Mouse (Mus musculus) hindbrain, embryonic 11.5 days (tissue): Measurements from ENCODE around the gene Cul4a. TPM values are rescaled to one million over a fixed set of nuclear protein-coding genes. Genes with fewer than 3 reads are reported as not detected.
"Not testable (repeated sequence)": the region's sequence is repeated elsewhere in the genome, so short reads cannot be mapped to it uniquely, and the experiment has no call there.

Source experiments
- ATAC-seq: fragments of 200-750 bp; cut with Nextera tagmentation; 2 replicates; pipeline ENCODE4 v1.8.0; 2017; ENCODE audit warnings: mild to moderate bottlenecking, moderate TSS enrichment, moderate library complexity; ENCODE audit not compliant: low FRiP score
- DNase-seq: peaks from one replicate; pipeline ENCODE4 v3.0.0-alpha.2; 2015; ENCODE audit warnings: low spot score
- H3K27ac ChIP-seq: fragments of 300-500 bp; sonication (generic); 2 replicates; pipeline ENCODE4 v1.5.1; 2014; ENCODE audit warnings: mild to moderate bottlenecking, low read depth, low read length
- H3K27me3 ChIP-seq: fragments of 300-500 bp; sonication (generic); 2 replicates; pipeline ENCODE4 v1.6.1; 2014; ENCODE audit warnings: mild to moderate bottlenecking, low read length, moderate library complexity, mixed read lengths; ENCODE audit not compliant: control insufficient read depth, insufficient read depth
- H3K36me3 ChIP-seq: fragments of 300-500 bp; sonication (generic); 2 replicates; pipeline ENCODE4 v1.6.1; 2014; ENCODE audit warnings: mild to moderate bottlenecking, low read length, moderate library complexity, mixed read lengths; ENCODE audit not compliant: control insufficient read depth, insufficient read depth
- H3K4me1 ChIP-seq: fragments of 300-500 bp; sonication (generic); replicated peaks from 2 replicates; pipeline ENCODE4 v1.6.1; 2014; ENCODE audit warnings: low read length, mixed read lengths; ENCODE audit not compliant: control insufficient read depth, insufficient read depth
- H3K4me2 ChIP-seq: fragments of 300-500 bp; sonication (generic); replicated peaks from 2 replicates; pipeline ENCODE4 v1.6.1; 2014; ENCODE audit warnings: mild to moderate bottlenecking, low read depth, low read length
- H3K4me3 ChIP-seq: fragments of 300-500 bp; sonication (generic); 2 replicates; pipeline ENCODE4 v1.5.1; 2014; ENCODE audit warnings: low read depth, low read length
- H3K9ac ChIP-seq: fragments of 300-500 bp; sonication (generic); 2 replicates; pipeline ENCODE4 v1.6.1; 2014; ENCODE audit warnings: low read depth, low read length
- H3K9me3 ChIP-seq: fragments of 300-500 bp; sonication (generic); 2 replicates; pipeline ENCODE4 v1.6.1; 2016; ENCODE audit warnings: low read length; ENCODE audit not compliant: control insufficient read depth
- WGBS: fragments of 180-500 bp; shearing (Covaris S2); extraction: QIAGEN DNeasy Blood & Tissue Kit; methylation state at CpG from one replicate; pipeline ENCODE4 v1.1.7; 2014; 5-methylcytosine and 5-hydroxymethylcytosine counted together
- polyA plus RNA-seq: library from polyadenylated mRNA; unstranded; fragments of >200 nt; fragmentation: Nextera tagmentation; extraction: Ambion mirVana; gene quantifications from 2 replicates; pipeline ENCODE4 v1.2.1, GENCODE M21; 2014

Cul4a gene
- polyA plus RNA-seq, 1 experiment from 2014 or later: 83.5 TPM

DNA sequence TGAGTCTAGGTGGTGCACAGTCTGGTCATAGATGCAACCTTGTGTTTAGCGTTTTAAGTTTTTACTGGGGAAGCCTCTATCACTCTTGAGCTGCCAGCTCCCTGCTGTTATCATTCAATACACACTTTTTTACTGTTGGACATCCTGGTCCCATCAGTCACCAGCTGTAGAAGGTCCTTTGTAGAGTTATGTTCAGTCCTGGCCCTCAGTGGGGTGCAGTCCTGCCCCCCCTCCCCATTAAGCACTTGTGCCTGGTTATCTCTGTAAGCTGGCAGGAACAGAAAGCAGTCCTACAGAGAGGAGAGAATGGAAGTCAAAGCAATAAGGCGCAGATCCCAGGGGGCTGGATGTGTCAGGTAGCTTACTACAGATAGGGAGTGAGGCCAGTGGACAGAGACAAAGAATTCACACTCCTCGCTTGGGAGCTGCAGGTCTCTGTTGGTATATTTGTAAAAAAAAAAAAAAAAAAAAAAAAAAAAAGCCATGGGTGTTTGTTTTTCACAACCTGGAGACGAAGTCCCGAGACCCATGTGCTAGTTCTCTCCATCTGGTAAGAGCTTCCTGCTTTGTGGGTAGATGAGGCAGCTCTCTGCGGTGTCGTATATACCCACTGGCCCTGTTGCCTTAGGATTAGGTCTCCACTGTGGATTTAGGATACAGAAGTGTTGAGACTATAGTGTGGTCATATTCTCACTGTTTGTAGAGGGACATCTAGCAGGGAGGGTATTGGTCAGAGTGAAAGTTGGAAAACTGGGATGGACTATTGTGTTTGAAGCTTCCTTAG is 15.7 kb downstream of the Cul4a start:
- Histone ChIP-seq H3K4me2 (no peak overlapping the region), H3K27ac (no peak overlapping the region), H3K4me1 (no peaks in the 10 kb centered on the region), H3K4me3 (no peak overlapping the region), H3K9me3 (no peaks in the 10 kb centered on the region), H3K9ac (no peak overlapping the region), H3K36me3 (0 out of 2 replicates have a peak, but pooled peaks cover 4% of the 10 kb centered on the region), H3K27me3 (no peaks in the 10 kb centered on the region)
- DNase-seq (no peak), ATAC-seq (no peak)
- WGBS: 85% methylated on average over 7 of the region's 7 CpGs

DNA sequence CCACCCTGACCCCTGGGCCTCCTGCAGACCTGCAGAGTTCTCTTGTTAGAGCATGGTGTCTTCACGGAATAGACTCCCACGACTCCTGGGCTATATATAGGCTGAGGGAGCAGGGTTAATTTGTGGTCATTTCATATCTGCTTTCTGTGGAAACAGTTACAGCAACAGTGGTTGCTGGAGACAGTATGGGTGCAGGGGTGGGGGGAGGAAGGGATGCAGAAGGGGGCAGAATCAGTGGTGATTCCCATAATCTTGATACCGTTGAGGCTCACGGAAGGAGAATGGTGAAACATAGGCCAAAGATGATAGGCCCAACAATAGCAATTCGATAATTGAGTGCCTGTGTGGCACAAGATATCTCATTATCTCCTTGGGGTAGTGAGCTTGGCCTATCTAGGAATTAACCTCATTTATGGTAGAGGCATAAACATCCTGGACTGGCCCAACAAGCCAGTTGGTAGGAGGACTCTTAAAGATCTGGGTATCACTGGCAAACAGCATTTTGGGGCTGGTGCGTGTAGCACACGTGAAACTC is 17.5 kb downstream of the Cul4a start:
- H3K9ac ChIP-seq: no peak overlapping the region
- H3K36me3 ChIP-seq: 0 out of 2 replicates have a peak, but pooled peaks cover 7% of the 10 kb centered on the region
- H3K27me3 ChIP-seq: no peaks in the 10 kb centered on the region
- H3K9me3 ChIP-seq: no peaks in the 10 kb centered on the region
- DNase-seq (no peak), ATAC-seq (no peak)
- H3K27ac ChIP-seq: no peak overlapping the region
- no peaks in the 10 kb centered on the region for H3K4me1 ChIP-seq
- WGBS: 96% methylated on average over 7 of the region's 7 CpGs
- H3K4me3 ChIP-seq: no peak overlapping the region
- no peak overlapping the region for H3K4me2 ChIP-seq

DNA sequence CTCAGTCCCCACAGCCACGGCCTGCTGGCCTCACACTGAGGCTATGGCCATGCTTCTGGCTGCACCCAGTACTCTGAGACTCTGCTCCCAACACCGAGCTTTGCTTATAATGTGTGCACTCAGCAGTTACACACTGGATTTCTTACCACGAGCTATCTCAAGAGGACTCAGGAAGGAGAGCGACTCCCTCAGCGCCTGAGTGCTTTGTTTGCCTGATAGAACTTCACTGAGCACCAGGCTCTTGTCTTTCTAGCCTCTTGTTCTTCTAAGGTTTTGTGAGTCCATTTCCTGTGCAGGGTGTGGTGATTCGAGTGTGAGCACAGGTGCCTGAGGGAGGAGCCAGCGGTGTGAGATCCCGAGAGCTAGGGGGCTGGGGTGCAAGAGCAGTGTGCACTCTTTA is 19.5 kb downstream of the Cul4a start:
- Histone ChIP-seq H3K27ac (no peak overlapping the region), H3K36me3 (0 out of 2 replicates have a peak, but pooled peaks cover 7% of the 10 kb centered on the region), H3K4me3 (no peak overlapping the region), H3K4me1 (no peaks in the 10 kb centered on the region), H3K27me3 (no peaks in the 10 kb centered on the region), H3K9me3 (no peaks in the 10 kb centered on the region), H3K4me2 (no peak overlapping the region), H3K9ac (no peak overlapping the region)
- 92% methylated on average over 8 of the region's 8 CpGs for WGBS
- DNase-seq (no peak), ATAC-seq (no peak)

DNA sequence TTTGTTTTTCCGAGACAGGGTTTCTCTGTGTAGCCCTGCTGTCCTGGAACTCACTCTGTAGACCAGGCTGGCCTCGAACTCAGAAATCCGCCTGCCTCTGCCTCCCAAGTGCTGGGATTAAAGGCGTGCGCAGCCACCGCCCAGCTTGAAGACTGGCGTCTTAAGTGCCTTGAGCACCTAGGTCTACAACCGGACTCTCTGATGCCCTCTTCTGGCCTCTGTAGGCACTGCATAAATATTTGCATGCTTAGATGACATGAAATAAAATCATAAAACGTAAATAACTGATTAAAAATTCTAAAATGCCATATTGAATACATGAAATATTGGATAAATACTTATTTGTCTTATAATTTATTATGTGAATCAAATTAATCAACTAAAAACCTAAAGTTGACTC is 26.8 kb downstream of the Cul4a start:
- not testable (repeated sequence) for H3K4me1 ChIP-seq, H3K9me3 ChIP-seq, ATAC-seq

DNA sequence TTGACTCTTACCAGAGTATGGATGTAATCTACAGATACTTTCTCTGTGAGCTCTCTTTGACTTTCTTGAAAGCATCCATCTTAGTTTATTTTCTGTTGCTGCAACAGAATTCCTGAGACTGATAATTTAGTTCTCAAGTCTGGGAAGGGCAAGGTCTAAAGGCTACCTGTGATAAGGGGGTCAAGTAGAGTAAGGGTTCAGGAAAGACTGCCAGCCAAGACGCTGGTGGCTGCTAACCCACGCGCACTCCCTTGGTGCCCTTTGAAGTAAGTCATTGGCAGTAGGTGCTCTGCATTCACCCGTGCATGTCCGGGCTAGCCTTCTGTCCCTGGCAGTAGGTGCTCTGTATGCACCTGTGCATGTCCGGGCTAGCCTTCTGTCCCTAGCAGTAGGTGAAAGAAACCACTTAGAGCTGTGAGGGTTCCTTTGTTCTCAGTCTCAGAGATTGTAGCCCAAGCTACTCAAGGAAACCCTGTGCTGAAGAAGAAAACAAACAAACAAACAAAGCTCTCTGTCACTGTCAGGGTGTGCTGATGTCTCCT is 34.3 kb downstream of the Cul4a start:
- ATAC-seq (no peak), DNase-seq (no peak)
- Histone ChIP-seq H3K27ac (no peak overlapping the region), H3K27me3 (no peaks in the 10 kb centered on the region), H3K4me2 (no peak overlapping the region), H3K4me3 (no peak overlapping the region), H3K4me1 (no peaks in the 10 kb centered on the region), H3K9me3 (no peaks in the 10 kb centered on the region), H3K9ac (no peak overlapping the region), H3K36me3 (peaks cover 25% of the 10 kb centered on the region)
- WGBS: 91% methylated on average over 6 of the region's 6 CpGs

More for the DNA sequence above, 26.8 kb downstream of the Cul4a start:
- DNase-seq: peak; percentile 74
- H3K4me3 ChIP-seq, H3K27me3 ChIP-seq, H3K27ac ChIP-seq, H3K4me2 ChIP-seq, H3K9ac ChIP-seq: not testable (repeated sequence)
- peaks cover 13% of the 10 kb centered on the region for H3K36me3 ChIP-seq
- 70% methylated on average over 9 of the region's 9 CpGs for WGBS

DNA sequence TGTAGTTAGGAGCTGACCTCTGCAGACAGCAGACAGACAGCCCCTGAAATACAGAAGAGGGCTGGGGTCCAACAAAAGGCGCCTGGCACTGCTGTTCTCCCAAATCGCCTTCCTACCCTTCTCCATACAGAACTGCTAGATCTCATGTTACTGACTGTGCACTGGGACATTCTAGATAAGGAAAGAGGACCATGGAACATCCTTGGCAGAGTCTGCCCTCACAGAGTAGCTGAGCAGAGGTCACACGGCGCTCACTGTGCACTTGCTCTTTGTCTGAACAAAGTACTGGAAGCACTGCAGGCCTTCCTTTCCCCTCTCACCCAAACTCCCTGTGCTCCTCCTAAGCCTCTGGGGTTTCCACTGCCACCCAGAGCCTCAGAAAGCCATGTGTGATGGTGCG is 36.3 kb downstream of the Cul4a start:
- Histone ChIP-seq H3K27me3 (no peaks in the 10 kb centered on the region), H3K9me3 (no peaks in the 10 kb centered on the region), H3K4me1 (no peaks in the 10 kb centered on the region), H3K4me2 (no peak overlapping the region), H3K36me3 (peaks cover 24% of the 10 kb centered on the region), H3K27ac (no peak overlapping the region), H3K4me3 (no peak overlapping the region), H3K9ac (no peak overlapping the region)
- no peak for ATAC-seq
- DNase-seq: no peak
- WGBS: 94% methylated on average over 5 of the region's 5 CpGs

DNA sequence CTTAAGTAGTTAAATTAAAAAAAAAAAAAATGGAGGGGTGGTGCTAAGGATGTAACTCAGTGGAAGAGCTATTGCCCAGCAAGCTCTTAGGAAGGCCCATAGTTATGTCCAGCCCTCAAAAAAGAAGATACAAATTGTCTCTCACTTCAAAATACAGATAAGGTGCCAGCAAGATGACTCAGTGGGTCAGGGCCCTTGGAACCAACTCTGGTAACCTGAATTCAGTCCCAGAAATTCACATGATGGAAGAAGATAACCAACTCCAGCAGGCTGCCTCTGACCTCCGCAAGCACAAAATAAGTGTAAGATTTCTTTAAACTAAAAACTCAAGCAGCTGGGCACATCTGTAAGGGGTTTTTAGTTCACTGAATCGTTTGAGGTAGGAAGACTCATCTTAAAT is 43.1 kb downstream of the Cul4a start:
- Histone ChIP-seq H3K4me1 (no peaks in the 10 kb centered on the region), H3K27me3 (no peaks in the 10 kb centered on the region), H3K9ac (no peak overlapping the region), H3K9me3 (no peaks in the 10 kb centered on the region), H3K36me3 (peaks cover 4% of the 10 kb centered on the region), H3K27ac (no peak overlapping the region), H3K4me2 (no peak overlapping the region), H3K4me3 (no peak overlapping the region)
- 91% methylated on average over 2 of the region's 2 CpGs for WGBS
- DNase-seq: no peak
- ATAC-seq: no peak

DNA sequence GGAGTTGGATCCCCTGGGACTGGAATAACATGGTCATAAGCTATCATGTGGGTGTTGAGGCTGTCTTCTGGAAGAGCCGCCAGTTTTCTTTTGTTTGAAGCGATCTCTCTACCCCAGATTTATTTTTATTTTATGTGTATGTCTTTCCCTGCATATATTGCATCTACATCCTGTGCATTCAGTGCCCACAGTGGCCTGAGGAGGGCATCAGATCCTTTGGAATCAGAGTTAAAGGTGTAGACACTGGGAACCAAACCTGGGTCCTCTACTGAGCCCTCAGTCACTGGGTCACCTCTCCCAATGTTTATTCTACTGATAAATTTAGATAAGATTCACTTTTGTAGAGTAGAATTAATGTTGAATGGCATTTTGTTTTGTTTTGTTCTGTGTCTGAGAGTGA is 43.9 kb downstream of the Cul4a start:
- H3K9me3 ChIP-seq: no peaks in the 10 kb centered on the region
- WGBS: 96% methylated on average over 2 of the region's 2 CpGs
- no peaks in the 10 kb centered on the region for H3K27me3 ChIP-seq
- no peak overlapping the region for H3K27ac ChIP-seq
- no peak overlapping the region for H3K4me3 ChIP-seq
- ATAC-seq: no peak
- no peak overlapping the region for H3K9ac ChIP-seq
- H3K4me1 ChIP-seq: no peaks in the 10 kb centered on the region
- DNase-seq: no peak
- no peak overlapping the region for H3K4me2 ChIP-seq
- H3K36me3 ChIP-seq: peaks cover 4% of the 10 kb centered on the region

DNA sequence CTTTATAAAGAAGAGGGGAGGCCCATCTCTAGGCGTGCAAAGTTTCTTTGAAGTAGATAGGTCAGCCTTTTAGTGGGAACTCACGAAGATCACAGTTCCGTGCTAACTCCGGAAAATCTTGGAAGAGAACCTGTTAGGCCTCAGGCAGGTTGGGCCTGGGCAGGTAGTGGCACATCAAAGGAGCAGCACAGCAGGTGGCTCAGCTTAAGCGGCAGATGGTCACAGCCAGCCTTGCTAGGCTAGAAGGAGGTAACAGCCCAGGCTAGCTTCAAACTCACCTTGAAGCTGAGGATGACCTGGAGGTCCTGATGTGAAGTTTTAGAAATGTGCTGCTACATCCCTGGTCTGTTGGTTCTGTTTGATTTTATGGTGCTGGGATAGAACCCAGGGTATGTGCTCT is 44.4 kb downstream of the Cul4a start:
- ATAC-seq (no peak), DNase-seq (no peak)
- H3K4me3 ChIP-seq: no peak overlapping the region
- WGBS: 68% methylated on average over 5 of the region's 5 CpGs
- H3K27ac ChIP-seq: no peak overlapping the region
- no peak overlapping the region for H3K4me2 ChIP-seq
- no peak overlapping the region for H3K9ac ChIP-seq
- H3K36me3 ChIP-seq: no peaks in the 10 kb centered on the region; the same call in none of the 2 replicates
- no peaks in the 10 kb centered on the region for H3K9me3 ChIP-seq
- H3K4me1 ChIP-seq: no peaks in the 10 kb centered on the region
- H3K27me3 ChIP-seq: no peaks in the 10 kb centered on the region
